Mouse (Mus musculus) brown adipose tissue, adult 24 weeks (tissue): ENCODE data around the gene Arid4a. TPM values are rescaled to one million over a fixed set of nuclear protein-coding genes. Genes with fewer than 3 reads are reported as not detected.
A peak's percentile ranks its signal among the peaks of the same experiment; 100 is the strongest.
"Not testable (repeated sequence)": the region's sequence is repeated elsewhere in the genome, so short reads cannot be mapped to it uniquely, and the experiment has no call there.

Experiments used
- H3K27ac ChIP-seq: fragments of 200-500 bp; replicated peaks from 2 replicates; pipeline ENCODE4 v1.5.1; 2012; ENCODE audit warnings: low read depth, mild to moderate bottlenecking, low read length
- H3K4me1 ChIP-seq: fragments of 200-500 bp; 2 replicates; pipeline ENCODE4 v1.6.1; 2012; ENCODE audit warnings: low read length, mixed read lengths; ENCODE audit not compliant: control insufficient read depth, insufficient read depth, insufficient read length
- H3K4me3 ChIP-seq: fragments of 200-500 bp; 2 replicates; pipeline ENCODE4 v1.5.1; 2012; ENCODE audit warnings: low read depth, mild to moderate bottlenecking, low read length, moderate library complexity; ENCODE audit not compliant: insufficient read depth
- polyA plus RNA-seq: library from polyadenylated mRNA; stranded (reverse); fragments of >200 nt; gene quantifications from 2 replicates; pipeline ENCODE4 v1.2.4, GENCODE M21; 2012; ENCODE audit not compliant: missing spikeins, insufficient read depth, insufficient read length

Arid4a gene
- polyA plus RNA-seq, 1 experiment, result 12.1 TPM

GRCm38 (mm10) chr12:71055537-71055936 is 39.7 kb downstream of the Arid4a start:
- Histone ChIP-seq H3K4me3 (no peak overlapping the region), H3K27ac (no peak overlapping the region), H3K4me1 (peaks cover 6% of the 10 kb centered on the region)

- Histone ChIP-seq H3K27ac (no peak overlapping the region), H3K4me1 (no peaks in the 10 kb centered on the region; the same call in 1 of the 2 replicates), H3K4me3 (no peak overlapping the region)
Observed at GRCm38 (mm10) chr12:71059741-71060140, 44.0 kb downstream of the Arid4a start.

GRCm38 (mm10) chr12:71069846-71070245 is 54.1 kb downstream of the Arid4a start:
- Histone ChIP-seq H3K4me1 (no peaks in the 10 kb centered on the region), H3K4me3 (no peak overlapping the region), H3K27ac (no peak overlapping the region)

GRCm38 (mm10) chr12:71072048-71072447 is 56.3 kb downstream of the Arid4a start:
- Histone ChIP-seq H3K4me3 (no peak overlapping the region), H3K27ac (no peak overlapping the region), H3K4me1 (no peaks in the 10 kb centered on the region)

GRCm38 (mm10) chr12:71073113-71073730 is 57.4 kb downstream of the Arid4a start:
- Histone ChIP-seq H3K4me1 (no peaks in the 10 kb centered on the region), H3K27ac (no peak overlapping the region), H3K4me3 (no peak overlapping the region)

- no peak overlapping the region for H3K27ac ChIP-seq
- no peak overlapping the region for H3K4me3 ChIP-seq
- H3K4me1 ChIP-seq, result no peaks in the 10 kb centered on the region
Observed at GRCm38 (mm10) chr12:71086331-71086730, 70.5 kb downstream of the Arid4a start.

GRCm38 (mm10) chr12:71104275-71104674 is 88.5 kb downstream of the Arid4a start:
- H3K27ac ChIP-seq, H3K4me1 ChIP-seq, H3K4me3 ChIP-seq: not testable (repeated sequence)

GRCm38 (mm10) chr12:71107216-71107771 is 91.5 kb downstream of the Arid4a start:
- Histone ChIP-seq H3K4me3 (no peak overlapping the region), H3K4me1 (0 out of 2 replicates have a peak, but pooled peaks cover 3% of the 10 kb centered on the region), H3K27ac (no peak overlapping the region)

- 0 out of 2 replicates have a peak, but pooled peaks cover 3% of the 10 kb centered on the region for H3K4me1 ChIP-seq
- H3K4me3 ChIP-seq, result peak within 1 kb of the TSS; percentile 5; the same call in 1 of the 2 replicates
- no peak within 1 kb of the TSS for H3K27ac ChIP-seq
Observed at GRCm38 (mm10) chr12:71111331-71111730, 95.5 kb downstream of the Arid4a start, which contains the start of gene Tomm20l. Gene Tomm20l (plus strand): TSS chr12:71111428.

GRCm38 (mm10) chr12:71113074-71113473 is 97.3 kb downstream of the Arid4a start:
- no peak overlapping the region for H3K27ac ChIP-seq
- H3K4me3 ChIP-seq, result no peak overlapping the region

GRCm38 (mm10) chr12:71113675-71114288 is 98.0 kb downstream of the Arid4a start:
- no peak overlapping the region for H3K27ac ChIP-seq
- H3K4me3 ChIP-seq, result no peak overlapping the region
- 0 out of 2 replicates have a peak, but pooled peaks cover 3% of the 10 kb centered on the region for H3K4me1 ChIP-seq

More at GRCm38 (mm10) chr12:71113074-71113473, 97.3 kb downstream of the Arid4a start:
- 0 out of 2 replicates have a peak, but pooled peaks cover 3% of the 10 kb centered on the region for H3K4me1 ChIP-seq

- Histone ChIP-seq H3K4me3 (no peak overlapping the region), H3K4me1 (no peaks in the 10 kb centered on the region), H3K27ac (no peak overlapping the region)
Observed at GRCm38 (mm10) chr12:71116411-71116810, 100.6 kb downstream of the Arid4a start.

- H3K4me3 ChIP-seq, result no peak overlapping the region
- H3K27ac ChIP-seq, result no peak overlapping the region
- no peaks in the 10 kb centered on the region for H3K4me1 ChIP-seq
Observed at GRCm38 (mm10) chr12:71122731-71123130, 106.9 kb downstream of the Arid4a start.

- Histone ChIP-seq H3K4me1 (no peaks in the 10 kb centered on the region), H3K27ac (no peak overlapping the region), H3K4me3 (no peak overlapping the region)
Observed at GRCm38 (mm10) chr12:71123286-71123685, 107.5 kb downstream of the Arid4a start.

- peaks cover 3% of the 10 kb centered on the region; the same call in 1 of the 2 replicates for H3K4me1 ChIP-seq
- H3K4me3 ChIP-seq, result peak overlapping the region; percentile 30; the same call in 1 of the 2 replicates
- H3K27ac ChIP-seq, result no peak overlapping the region
Observed at GRCm38 (mm10) chr12:71135581-71135980, 119.8 kb downstream of the Arid4a start.
